Mouse (Mus musculus) MEL (cell line): ENCODE results near the gene Zfp36l1. TPM values are rescaled to one million over a fixed set of nuclear protein-coding genes. Genes with fewer than 3 reads are reported as not detected.

Source experiments
- DNase-seq: peaks from one replicate; pipeline ENCODE4 v3.0.0; 2011; ENCODE audit warnings: low read depth, low spot score
- H3K27ac ChIP-seq: 2 replicates; pipeline ENCODE4 v1.5.1; 2012; ENCODE audit warnings: low read depth, mild to moderate bottlenecking, control low read depth, low read length, moderate library complexity; ENCODE audit not compliant: control insufficient read depth
- H3K27me3 ChIP-seq, 2 experiments: fragments of 150-350 bp in 1 of 2; sonication (generic) in 1 of 2; 2 replicates each; pipeline ENCODE4 v1.6.1; 2012; ENCODE audit warnings: low read length in 2 of 2, mild to moderate bottlenecking in 2 of 2, improper control_type of control experiment in 1 of 2, moderate library complexity in 1 of 2; ENCODE audit not compliant: insufficient read depth in 2 of 2, control insufficient read depth in 1 of 2
- H3K36me3 ChIP-seq, 2 experiments: 2 replicates each; pipeline ENCODE4 v1.6.1; 2012 to 2014; ENCODE audit warnings: low read length in 2 of 2, improper control_type of control experiment in 1 of 2, inconsistent platforms in 1 of 2, mild to moderate bottlenecking in 1 of 2; ENCODE audit not compliant: insufficient read depth in 2 of 2, control insufficient read depth in 1 of 2
- H3K4me1 ChIP-seq, 2 experiments: fragments of 150-350 bp in 1 of 2; sonication (generic) in 1 of 2; 2 replicates each; pipeline ENCODE4 v1.6.1; 2012; ENCODE audit warnings: low read length in 2 of 2, improper control_type of control experiment in 1 of 2, mild to moderate bottlenecking in 1 of 2; ENCODE audit not compliant: insufficient read depth in 2 of 2, control insufficient read depth in 1 of 2
- H3K4me3 ChIP-seq, 2 experiments: fragments of 150-350 bp in 1 of 2; sonication (generic) in 1 of 2; 2 replicates each; pipeline ENCODE4 v1.5.1; 2012; ENCODE audit warnings: low read depth in 2 of 2, low read length in 2 of 2, mild to moderate bottlenecking in 2 of 2, moderate library complexity in 2 of 2, control low read depth in 1 of 2, improper control_type of control experiment in 1 of 2; ENCODE audit not compliant: control insufficient read depth in 1 of 2, insufficient read depth in 1 of 2
- H3K79me2 ChIP-seq: 2 replicates; pipeline ENCODE4 v1.6.1; 2012; ENCODE audit warnings: mild to moderate bottlenecking, low read length, moderate library complexity; ENCODE audit not compliant: control insufficient read depth, poor library complexity, insufficient read depth
- H3K9ac ChIP-seq: 2 replicates; pipeline ENCODE4 v1.6.1; 2012; ENCODE audit warnings: low read depth, mild to moderate bottlenecking, control low read depth, low read length, moderate library complexity; ENCODE audit not compliant: control insufficient read depth, poor library complexity, severe bottlenecking
- H3K9me3 ChIP-seq: fragments of 150-350 bp; sonication (generic); replicated peaks from 2 replicates; pipeline ENCODE4 v1.6.1; 2012; ENCODE audit warnings: mild to moderate bottlenecking, low read length, improper control_type of control experiment, moderate library complexity; ENCODE audit not compliant: insufficient read depth
- E2F4 ChIP-seq: IDR thresholded peaks from 2 replicates; pipeline ENCODE4 v1.6.1; 2011; ENCODE audit warnings: low read depth, low read length, improper control_type of control experiment, borderline replicate concordance
- ELF1 ChIP-seq: IDR thresholded peaks from 2 replicates; pipeline ENCODE4 v1.6.1; 2014; ENCODE audit warnings: low read depth, mild to moderate bottlenecking, inconsistent platforms, low read length, improper control_type of control experiment, moderate library complexity
- EP300 ChIP-seq, 2 experiments: IDR thresholded peaks; 2 replicates each; pipeline ENCODE4 v1.6.1; 2011; ENCODE audit warnings: improper control_type of control experiment in 2 of 2, low read length in 2 of 2, low read depth in 1 of 2, mild to moderate bottlenecking in 1 of 2
- ETS1 ChIP-seq: IDR thresholded peaks from 2 replicates; pipeline ENCODE4 v1.6.1; 2012; ENCODE audit warnings: low read depth, mild to moderate bottlenecking, inconsistent platforms, low read length, improper control_type of control experiment, moderate library complexity
- GABPA ChIP-seq: IDR thresholded peaks from 2 replicates; pipeline ENCODE4 v1.6.1; 2012; ENCODE audit warnings: low read depth, mild to moderate bottlenecking, inconsistent platforms, low read length, improper control_type of control experiment, moderate library complexity
- HCFC1 ChIP-seq: IDR thresholded peaks from 2 replicates; pipeline ENCODE4 v1.6.1; 2012; ENCODE audit warnings: low read depth, mild to moderate bottlenecking, inconsistent platforms, low read length, improper control_type of control experiment, moderate library complexity
- MAZ ChIP-seq: IDR thresholded peaks from 2 replicates; pipeline ENCODE4 v1.6.1; 2012; ENCODE audit warnings: low read depth, mild to moderate bottlenecking, inconsistent platforms, low read length, improper control_type of control experiment
- MEF2A ChIP-seq: IDR thresholded peaks from 2 replicates; pipeline ENCODE4 v1.6.1; 2014; ENCODE audit warnings: low read depth, mild to moderate bottlenecking, inconsistent platforms, low read length, improper control_type of control experiment; ENCODE audit not compliant: poor library complexity, insufficient replicate concordance, severe bottlenecking; ENCODE audit errors: extremely low read depth
- MYB ChIP-seq: IDR thresholded peaks from 2 replicates; pipeline ENCODE4 v1.6.1; 2011; ENCODE audit warnings: mild to moderate bottlenecking, low read depth, low read length, improper control_type of control experiment
- MYC ChIP-seq: IDR thresholded peaks from 2 replicates; pipeline ENCODE4 v1.6.1; 2011; ENCODE audit warnings: low read depth, mild to moderate bottlenecking, low read length, improper control_type of control experiment, moderate library complexity
- NRF1 ChIP-seq: IDR thresholded peaks from 2 replicates; pipeline ENCODE4 v1.6.1; 2014; ENCODE audit warnings: low read depth, mild to moderate bottlenecking, inconsistent platforms, low read length, improper control_type of control experiment, moderate library complexity; ENCODE audit not compliant: poor library complexity, insufficient read depth, severe bottlenecking
- POLR2A ChIP-seq, 2 experiments: IDR thresholded peaks; 2 replicates each; pipeline ENCODE4 v1.6.1; 2011 to 2012; ENCODE audit warnings: low read length in 2 of 2, mild to moderate bottlenecking in 2 of 2, control low read depth in 1 of 2, improper control_type of control experiment in 1 of 2, low read depth in 1 of 2, moderate library complexity in 1 of 2; ENCODE audit not compliant: control insufficient read depth in 1 of 2, insufficient read depth in 1 of 2, poor library complexity in 1 of 2
- POLR2AphosphoS2 ChIP-seq: IDR thresholded peaks from 2 replicates; pipeline ENCODE4 v1.6.1; 2011; ENCODE audit warnings: low read length, improper control_type of control experiment
- POLR2AphosphoS5 ChIP-seq: IDR thresholded peaks from 2 replicates; pipeline ENCODE4 v1.6.1; 2012; ENCODE audit warnings: low read depth, borderline replicate concordance, mild to moderate bottlenecking, inconsistent platforms, low read length, moderate library complexity, mixed read lengths
- RCOR1 ChIP-seq: IDR thresholded peaks from 2 replicates; pipeline ENCODE4 v1.6.1; 2012; ENCODE audit warnings: low read depth, mild to moderate bottlenecking, inconsistent platforms, low read length, improper control_type of control experiment
- SIN3A ChIP-seq: IDR thresholded peaks from 2 replicates; pipeline ENCODE4 v1.6.1; 2012; ENCODE audit warnings: low read length, improper control_type of control experiment, inconsistent platforms
- SMC3 ChIP-seq: IDR thresholded peaks from 2 replicates; pipeline ENCODE4 v1.6.1; 2011; ENCODE audit warnings: low read depth, low read length, improper control_type of control experiment
- TBP ChIP-seq: IDR thresholded peaks from 2 replicates; pipeline ENCODE4 v1.8.0; 2011; ENCODE audit warnings: low read depth, low read length, improper control_type of control experiment
- UBTF ChIP-seq: IDR thresholded peaks from 2 replicates; pipeline ENCODE4 v1.6.1; 2012; ENCODE audit warnings: low read depth, mild to moderate bottlenecking, inconsistent platforms, low read length, improper control_type of control experiment, moderate library complexity, borderline replicate concordance; ENCODE audit not compliant: insufficient read depth
- USF1 ChIP-seq: IDR thresholded peaks from 2 replicates; pipeline ENCODE4 v1.6.1; 2014; ENCODE audit warnings: low read depth, mild to moderate bottlenecking, inconsistent platforms, low read length, improper control_type of control experiment, moderate library complexity
- USF2 ChIP-seq, 2 experiments: IDR thresholded peaks; 2 replicates each; pipeline ENCODE4 v1.6.1; 2011 to 2012; ENCODE audit warnings: improper control_type of control experiment in 2 of 2, low read length in 2 of 2, borderline replicate concordance in 1 of 2, inconsistent platforms in 1 of 2, low read depth in 1 of 2, mild to moderate bottlenecking in 1 of 2; ENCODE audit not compliant: insufficient read depth in 1 of 2
- ZKSCAN1 ChIP-seq: IDR thresholded peaks from 2 replicates; pipeline ENCODE4 v1.6.1; 2012; ENCODE audit warnings: low read depth, mild to moderate bottlenecking, inconsistent platforms, low read length, improper control_type of control experiment, moderate library complexity
- ZMIZ1 ChIP-seq: IDR thresholded peaks from 2 replicates; pipeline ENCODE4 v1.6.1; 2012; ENCODE audit warnings: low read depth, mild to moderate bottlenecking, inconsistent platforms, low read length, improper control_type of control experiment, moderate library complexity
- ZNF384 ChIP-seq: IDR thresholded peaks from 2 replicates; pipeline ENCODE4 v1.6.1; 2012; ENCODE audit warnings: low read depth, mild to moderate bottlenecking, inconsistent platforms, low read length, improper control_type of control experiment
- polyA plus RNA-seq, 2 experiments: library from polyadenylated mRNA; stranded (reverse) in 1 of 2; unstranded in 1 of 2; fragments of >175 nt in 1 of 2; fragments of >200 nt in 1 of 2; gene quantifications; 2 replicates each; pipeline versions ENCODE4 v1.2.1 to v1.2.4; 2012; ENCODE audit warnings: low replicate concordance in 2 of 2, low read depth in 1 of 2; ENCODE audit not compliant: insufficient read length in 2 of 2, insufficient read depth in 1 of 2, missing spikeins in 1 of 2
- total RNA-seq: library from RNA; depleted of rRNA; stranded (reverse); fragments of 300-350 nt; gene quantifications from 2 replicates; pipeline ENCODE4 v1.2.3, GENCODE M21; 2012

Gene Zfp36l1
- total and polyA plus RNA-seq, 3 experiments: 1.2 to 22.5 TPM; not detected in 1

DNA sequence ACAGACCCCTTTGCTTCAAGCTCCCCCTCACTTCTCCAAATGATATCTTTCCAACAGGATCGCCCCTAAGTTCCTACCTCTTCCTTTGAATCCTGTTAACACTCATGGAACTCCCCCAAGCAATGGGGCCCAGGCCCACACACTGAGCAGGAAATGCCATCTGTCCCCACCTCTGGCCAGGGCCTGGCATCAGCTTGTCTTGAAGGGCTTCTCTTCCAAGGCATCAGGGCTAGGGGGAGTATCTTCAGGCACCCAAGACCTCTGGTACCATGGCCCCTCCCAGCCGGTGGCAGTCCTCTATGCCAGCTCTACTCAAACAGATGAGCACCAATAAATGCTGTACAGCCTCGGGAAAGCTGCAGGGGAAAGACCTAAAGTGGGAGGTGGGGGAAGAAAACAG is 11.9 kb upstream of the Zfp36l1 start:
- Histone ChIP-seq H3K79me2 (no peaks in the 10 kb centered on the region), H3K4me1 (no peaks in the 10 kb centered on the region), H3K36me3 (no peaks in the 10 kb centered on the region), H3K27me3 (no peaks in the 10 kb centered on the region), H3K27ac (no peak overlapping the region), H3K9me3 (no peaks in the 10 kb centered on the region), H3K4me3 (no peak overlapping the region), H3K9ac (no peak overlapping the region)
- TF ChIP-seq MEF2A (no peak), MAZ (no peak), POLR2AphosphoS5 (no peak), TBP (no peak), RCOR1 (no peak), ETS1 (no peak), MYB (no peak), POLR2AphosphoS2 (no peak), ZKSCAN1 (no peak), SMC3 (no peak), UBTF (no peak), SIN3A (no peak), E2F4 (no peak)
- DNase-seq: no peak

DNA sequence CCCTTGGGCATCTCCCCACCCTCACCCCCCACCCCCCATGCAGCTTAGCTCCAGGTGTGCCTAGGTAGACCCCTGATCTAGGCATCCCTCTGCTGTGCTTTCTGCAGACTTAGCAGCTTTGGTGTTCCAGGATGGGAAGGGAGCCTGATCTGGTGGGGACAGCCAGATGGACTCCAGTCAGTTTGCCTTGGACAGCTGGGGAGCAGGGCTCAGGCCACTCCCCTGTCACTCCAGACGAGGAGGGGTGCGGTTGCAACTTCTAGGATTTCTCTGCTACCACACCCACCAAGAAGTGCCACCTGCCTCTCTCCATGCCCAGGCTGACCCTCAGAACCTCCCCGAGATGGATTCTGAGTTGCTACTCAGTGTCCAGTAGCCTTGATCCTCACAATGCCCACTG is 11.4 kb upstream of the Zfp36l1 start:
- no peaks in the 10 kb centered on the region for H3K79me2 ChIP-seq

More for the DNA sequence above, 11.4 kb upstream of the Zfp36l1 start:
- H3K9me3 ChIP-seq: no peaks in the 10 kb centered on the region
- no peak overlapping the region for H3K27ac ChIP-seq
- H3K9ac ChIP-seq: no peak overlapping the region
- no peaks in the 10 kb centered on the region for H3K4me1 ChIP-seq
- no peak overlapping the region for H3K4me3 ChIP-seq
- H3K27me3 ChIP-seq: no peaks in the 10 kb centered on the region
- DNase-seq: no peak
- TF ChIP-seq ELF1 (no peak), ZNF384 (no peak), SMC3 (no peak), USF2 (IDR thresholded peaks at IDR 0.05; ENCODE audit: borderline replicate concordance in 1 of 2, insufficient read depth in 1 of 2, low read depth in 1 of 2, low read length in 2 of 2) (no peak), MYC (no peak), NRF1 (no peak), HCFC1 (no peak), POLR2A (IDR thresholded peaks at IDR 0.05; ENCODE audit: control insufficient read depth in 1 of 2, insufficient read depth in 1 of 2, low read depth in 1 of 2, low read length in 2 of 2, poor library complexity in 1 of 2) (no peak), ZMIZ1 (no peak), POLR2AphosphoS2 (no peak), RCOR1 (no peak), ETS1 (no peak), USF1 (no peak), SIN3A (no peak), GABPA (no peak), EP300 (IDR thresholded peaks at IDR 0.05; ENCODE audit: low read depth in 1 of 2, low read length in 2 of 2) (no peak)
- TF ChIP-seq, all 39 proteins: peak for 0
- no peaks in the 10 kb centered on the region for H3K36me3 ChIP-seq
